8 mouse cellular contexts compared by ENCODE assay signal in genomic region chr3:108283781-108284601, GRCm38 (mm10). TPM values are rescaled to one million over a fixed set of nuclear protein-coding genes. Genes with fewer than 3 reads are reported as not detected.
A peak's percentile ranks its signal among the peaks of the same experiment; 100 is the strongest.
DNase-seq lines count a peak whose midpoint lies in the region; ATAC-seq and TF ChIP-seq lines count a peak whose summit lies in the region.

TSS of gene Sort1 (plus strand) at chr3:108284082.

- peak; percentile 45 for DNase-seq in 3T3-L1 (ENCODE audit: low read depth, low spot score)
- peak; percentile 89 to 93 for DNase-seq in adrenal gland, postnatal 36 days
- peak; percentile 83 to 87 for DNase-seq in heart, adult 2 months
- DNase-seq in kidney, adult 2 months = peak; percentile 90
- peak; percentile 31 to 68 for DNase-seq in spleen, postnatal 10 days (ENCODE audit: low spot score in 2 of 2)

- ATAC-seq in embryonic facial prominence, embryonic 13.5 days (ENCODE audit: insufficient number of reproducible peaks, insufficient read depth, low FRiP score, low TSS enrichment, low read depth) = peak; percentile 97
- ATAC-seq in limb, embryonic 13.5 days (ENCODE audit: low FRiP score, low read depth) = peak; percentile 98
- ATAC-seq in midbrain, embryonic 15.5 days (replicated peaks) = peak; percentile 99

- H3K27me3 ChIP-seq in embryonic facial prominence, embryonic 13.5 days = no peaks in the 10 kb centered on the region
- no peaks in the 10 kb centered on the region for H3K27me3 ChIP-seq in heart, adult 2 months (ENCODE audit: control insufficient read depth, insufficient read depth, low read length)
- no peaks in the 10 kb centered on the region for H3K27me3 ChIP-seq in kidney, adult 2 months (replicated peaks; ENCODE audit: control insufficient read depth, insufficient read depth, low read length)
- no peaks in the 10 kb centered on the region for H3K27me3 ChIP-seq in limb, embryonic 13.5 days
- no peaks in the 10 kb centered on the region for H3K27me3 ChIP-seq in midbrain, embryonic 15.5 days (replicated peaks)

- H3K36me3 ChIP-seq in embryonic facial prominence, embryonic 13.5 days = peaks cover 5% of the 10 kb centered on the region; the same call in 1 of the 2 replicates
- no peaks in the 10 kb centered on the region for H3K36me3 ChIP-seq in heart, adult 2 months (ENCODE audit: control insufficient read depth, insufficient read depth, low read length)
- H3K36me3 ChIP-seq in kidney, adult 2 months (ENCODE audit: control insufficient read depth, insufficient read depth, low read length) = no peaks in the 10 kb centered on the region
- peaks cover 6% of the 10 kb centered on the region for H3K36me3 ChIP-seq in limb, embryonic 13.5 days
- no peaks in the 10 kb centered on the region for H3K36me3 ChIP-seq in midbrain, embryonic 15.5 days (replicated peaks)

- peak within 1 kb of the TSS; percentile 83 for H3K4me3 ChIP-seq in embryonic facial prominence, embryonic 13.5 days
- peak within 1 kb of the TSS; percentile 74 for H3K4me3 ChIP-seq in heart, adult 2 months
- peak within 1 kb of the TSS; percentile 78 for H3K4me3 ChIP-seq in kidney, adult 2 months (ENCODE audit: insufficient read depth, low read depth, low read length)
- peak within 1 kb of the TSS; percentile 93 for H3K4me3 ChIP-seq in limb, embryonic 13.5 days
- peak within 1 kb of the TSS; percentile 88 for H3K4me3 ChIP-seq in midbrain, embryonic 15.5 days

- TF ChIP-seq POLR2A in heart, adult 2 months (IDR thresholded peaks at IDR 0.05; ENCODE audit: insufficient read depth, low read depth, low read length) = no peak
- no peak for TF ChIP-seq POLR2A in kidney, adult 2 months (IDR thresholded peaks at IDR 0.05; ENCODE audit: low read depth, low read length)

- H3K4me1 ChIP-seq in embryonic facial prominence, embryonic 13.5 days = peaks cover 52% of the 10 kb centered on the region
- H3K4me1 ChIP-seq in heart, adult 2 months (ENCODE audit: control insufficient read depth, insufficient read depth, low read length) = peaks cover 2% of the 10 kb centered on the region; the same call in 1 of the 2 replicates
- peaks cover 11% of the 10 kb centered on the region; the same call in 1 of the 2 replicates for H3K4me1 ChIP-seq in kidney, adult 2 months (ENCODE audit: control insufficient read depth, insufficient read depth, low read length)
- H3K4me1 ChIP-seq in limb, embryonic 13.5 days = peaks cover 37% of the 10 kb centered on the region
- H3K4me1 ChIP-seq in midbrain, embryonic 15.5 days = peaks cover 52% of the 10 kb centered on the region

- H3K27ac ChIP-seq in embryonic facial prominence, embryonic 13.5 days = peak within 1 kb of the TSS; percentile 89
- peak within 1 kb of the TSS; percentile 61 for H3K27ac ChIP-seq in heart, adult 2 months
- peak within 1 kb of the TSS; percentile 59; the same call in 1 of the 2 replicates for H3K27ac ChIP-seq in kidney, adult 2 months (ENCODE audit: insufficient read depth, low read depth, low read length)
- H3K27ac ChIP-seq in limb, embryonic 13.5 days = peak within 1 kb of the TSS; percentile 84
- peak within 1 kb of the TSS; percentile 89 for H3K27ac ChIP-seq in midbrain, embryonic 15.5 days

- TF ChIP-seq CTCF in heart, adult 2 months (IDR thresholded peaks at IDR 0.05) = no peak
- TF ChIP-seq CTCF in kidney, adult 2 months (conservative IDR thresholded peaks at IDR 0.05; ENCODE audit: insufficient read depth, insufficient read length, low read depth, low read length) = no peak

- H3K4me2 ChIP-seq in embryonic facial prominence, embryonic 13.5 days = peak within 1 kb of the TSS; percentile 95
- H3K4me2 ChIP-seq in limb, embryonic 13.5 days (replicated peaks) = peak within 1 kb of the TSS; percentile 94
- peak within 1 kb of the TSS; percentile 61 for H3K4me2 ChIP-seq in midbrain, embryonic 15.5 days

- TF ChIP-seq EP300 in heart, adult 2 months (IDR thresholded peaks at IDR 0.05; ENCODE audit: insufficient read depth, low read depth, low read length) = no peak

- intact Hi-C loops in heart, adult 2 months (cut with DNase I) = loop anchor here (2.0 kb wide), 1 partner anchor 25 kb away; no protein-coding TSS in a partner anchor

- no peaks in the 10 kb centered on the region for H3K9me3 ChIP-seq in embryonic facial prominence, embryonic 13.5 days
- H3K9me3 ChIP-seq in limb, embryonic 13.5 days = no peaks in the 10 kb centered on the region
- H3K9me3 ChIP-seq in midbrain, embryonic 15.5 days = no peaks in the 10 kb centered on the region

- H3K79me2 ChIP-seq in heart, adult 2 months (replicated peaks; ENCODE audit: control insufficient read depth, insufficient read depth, low read length) = no peaks in the 10 kb centered on the region

- H3K9ac ChIP-seq in embryonic facial prominence, embryonic 13.5 days = peak within 1 kb of the TSS; percentile 85
- H3K9ac ChIP-seq in heart, adult 2 months (ENCODE audit: low read depth, low read length) = peak within 1 kb of the TSS; percentile 75
- peak within 1 kb of the TSS; percentile 81 for H3K9ac ChIP-seq in limb, embryonic 13.5 days
- H3K9ac ChIP-seq in midbrain, embryonic 15.5 days = peak within 1 kb of the TSS; percentile 90

- WGBS in embryonic facial prominence, embryonic 13.5 days = under 1% methylated on average over 97 of the region's 109 CpGs
- WGBS in heart, adult 2 months = under 1% methylated on average over 109 of the region's 109 CpGs
- WGBS in kidney, adult 2 months = under 1% methylated on average over 105 of the region's 109 CpGs
- WGBS in limb, embryonic 13.5 days = under 1% methylated on average over 63 of the region's 109 CpGs
- WGBS in midbrain, embryonic 15.5 days = under 1% methylated on average over 76 of the region's 109 CpGs

RNA-seq across cellular contexts. Expression of gene Sort1, which starts in this region (rescaled TPM):
- total RNA-seq in adrenal gland, postnatal 36 days (2021) = 10 to 100 TPM; 40.7 to 50.8 TPM
- polyA plus RNA-seq in embryonic facial prominence, embryonic 13.5 days (2015; fragmentation: Nextera tagmentation; extraction: Ambion mirVana) = 6.4 and 10.8 TPM in 2 replicates
- total RNA-seq in heart, adult 2 months (2021) = 10 to 100 TPM; 17.4 to 19.2 TPM
- 33.7 and 51.9 TPM in 2 replicates for polyA plus RNA-seq in heart, adult 2 months (2012; rRNA removed)
- 30.2 and 34.2 TPM in 2 replicates for polyA plus RNA-seq in kidney, adult 2 months (2012; rRNA removed)
- polyA plus RNA-seq in limb, embryonic 13.5 days (2015; fragmentation: Nextera tagmentation; extraction: Ambion mirVana) = 10.6 TPM in 2 replicates
- polyA plus RNA-seq in midbrain, embryonic 15.5 days (2015; fragmentation: Nextera tagmentation; extraction: Ambion mirVana) = 22.1 and 22.3 TPM in 2 replicates

Comparison
In these comparisons a context has a peak if more than half of its experiments do, and no peak if none do; other contexts are left out.
1. Peak in every context shown above with its lines: DNase-seq, ATAC-seq, H3K4me3 ChIP-seq and H3K27ac ChIP-seq.